Mouse (Mus musculus) CH12F3 (cell line): ENCODE data around the gene Kmo.

ENCODE experiments used
- in situ Hi-C: fragments of 300-500 bp; cut with MboI; formaldehyde crosslinking; loops from 2 replicates; pipeline ENCODE4 v1.14.3; 2020; ENCODE audit warnings: low sequenced_read_pairs

Gene Kmo

GRCm38 (mm10) chr1:175631721-175632221 is 11.6 kb downstream of the Kmo start:
- in situ Hi-C loops = no loop called here

GRCm38 (mm10) chr1:175632470-175632869 is 12.3 kb downstream of the Kmo start:
- in situ Hi-C loops = no loop called here

DNA sequence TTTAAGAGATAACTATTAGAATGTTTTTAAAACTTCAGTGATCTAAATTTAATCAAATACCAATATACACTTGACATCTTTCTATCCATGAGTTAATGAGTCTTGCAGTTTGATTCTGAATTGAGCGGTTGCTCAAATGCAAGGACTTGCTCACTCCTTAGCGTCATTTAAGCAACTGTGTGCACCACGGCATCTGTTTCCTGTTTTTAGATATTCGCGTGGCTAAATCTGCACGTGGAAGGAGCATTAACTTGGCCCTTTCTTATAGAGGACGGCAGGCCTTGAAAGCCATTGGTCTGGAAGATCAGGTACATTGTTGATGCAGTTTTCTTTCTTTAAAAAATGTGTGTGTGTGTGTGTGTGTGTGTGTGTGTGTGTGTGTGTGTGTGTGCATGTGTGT is 17.5 kb downstream of the Kmo start:
- in situ Hi-C loops = no loop called here

GRCm38 (mm10) chr1:175639072-175639471 is 18.9 kb downstream of the Kmo start:
- in situ Hi-C loops = no loop called here

DNA sequence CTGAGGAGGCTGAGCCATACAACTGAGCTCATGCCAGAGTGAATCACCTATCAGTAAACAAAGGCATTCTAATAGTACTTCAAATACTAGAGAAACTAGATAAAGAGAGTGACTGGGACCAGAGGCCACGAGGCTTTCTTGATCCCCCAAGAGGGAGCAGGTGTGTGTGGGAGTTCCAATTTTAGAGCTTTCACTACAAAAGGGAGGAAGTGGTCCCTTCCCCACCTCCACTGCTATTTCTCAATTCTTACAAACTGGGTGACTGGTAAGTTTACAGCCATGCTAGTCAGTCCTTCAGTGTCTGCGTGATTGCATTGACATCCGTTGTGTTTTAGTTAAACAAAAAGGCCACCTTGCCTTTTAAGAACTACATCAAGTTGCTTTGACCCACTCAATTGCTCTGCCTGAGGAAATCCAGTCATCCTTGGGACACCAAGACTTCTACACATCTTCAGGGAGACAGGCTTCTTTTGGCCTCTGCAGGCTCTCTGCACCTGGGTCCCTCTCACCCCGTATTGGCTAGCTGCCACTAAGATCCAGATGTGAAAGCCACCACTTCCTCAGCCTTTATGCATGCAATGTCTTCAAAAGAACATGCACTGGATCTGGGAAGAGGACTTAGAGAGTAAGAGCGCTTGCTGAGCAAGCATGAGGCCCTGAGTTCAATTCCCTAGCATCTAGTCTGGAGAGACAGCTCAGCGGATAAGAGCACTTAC is 20.4 kb downstream of the Kmo start:
- in situ Hi-C loops = no loop called here

DNA sequence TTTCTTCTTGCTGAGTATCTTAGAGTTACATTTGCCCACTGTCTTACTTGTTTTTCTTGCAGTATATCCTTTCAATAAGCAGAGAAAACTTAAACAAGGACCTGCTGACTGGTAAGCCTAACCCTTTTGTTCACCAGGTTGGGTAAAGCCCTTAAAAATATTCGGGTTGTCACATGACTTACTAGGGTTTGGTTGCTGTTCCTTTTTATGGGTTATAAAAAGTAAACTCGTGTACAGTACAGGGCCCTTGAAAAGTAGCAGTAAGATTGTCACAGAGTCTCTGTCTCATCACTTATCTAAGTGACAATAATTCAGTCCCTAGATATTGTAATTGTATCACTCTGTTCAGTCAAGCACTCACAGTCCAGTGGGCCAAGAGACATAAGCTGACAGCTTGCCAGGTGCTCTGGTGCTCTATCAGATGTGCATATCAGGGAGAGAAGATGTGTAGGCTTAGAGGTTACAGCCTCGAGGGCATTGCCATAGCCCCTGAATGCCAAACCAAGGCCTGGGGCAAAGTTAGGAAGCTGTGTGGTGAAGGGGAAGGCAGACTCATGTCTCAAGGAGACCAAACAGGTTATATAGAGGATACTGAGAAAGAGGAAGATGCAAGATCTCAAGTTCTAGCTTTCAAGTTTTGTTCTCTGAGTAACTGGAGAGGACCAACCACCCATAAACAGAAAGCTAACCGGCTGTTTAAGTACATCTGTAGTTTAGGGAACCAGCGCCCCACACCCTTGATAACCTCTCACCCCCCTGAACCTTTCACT is 23.5 kb downstream of the Kmo start:
- in situ Hi-C loops = no loop called here

GRCm38 (mm10) chr1:175646952-175647351 is 26.8 kb downstream of the Kmo start:
- in situ Hi-C loops = no loop called here

GRCm38 (mm10) chr1:175648615-175649014 is 28.4 kb downstream of the Kmo start:
- in situ Hi-C loops = no loop called here

GRCm38 (mm10) chr1:175659900-175660299 is 39.7 kb downstream of the Kmo start:
- in situ Hi-C loops = no loop called here

DNA sequence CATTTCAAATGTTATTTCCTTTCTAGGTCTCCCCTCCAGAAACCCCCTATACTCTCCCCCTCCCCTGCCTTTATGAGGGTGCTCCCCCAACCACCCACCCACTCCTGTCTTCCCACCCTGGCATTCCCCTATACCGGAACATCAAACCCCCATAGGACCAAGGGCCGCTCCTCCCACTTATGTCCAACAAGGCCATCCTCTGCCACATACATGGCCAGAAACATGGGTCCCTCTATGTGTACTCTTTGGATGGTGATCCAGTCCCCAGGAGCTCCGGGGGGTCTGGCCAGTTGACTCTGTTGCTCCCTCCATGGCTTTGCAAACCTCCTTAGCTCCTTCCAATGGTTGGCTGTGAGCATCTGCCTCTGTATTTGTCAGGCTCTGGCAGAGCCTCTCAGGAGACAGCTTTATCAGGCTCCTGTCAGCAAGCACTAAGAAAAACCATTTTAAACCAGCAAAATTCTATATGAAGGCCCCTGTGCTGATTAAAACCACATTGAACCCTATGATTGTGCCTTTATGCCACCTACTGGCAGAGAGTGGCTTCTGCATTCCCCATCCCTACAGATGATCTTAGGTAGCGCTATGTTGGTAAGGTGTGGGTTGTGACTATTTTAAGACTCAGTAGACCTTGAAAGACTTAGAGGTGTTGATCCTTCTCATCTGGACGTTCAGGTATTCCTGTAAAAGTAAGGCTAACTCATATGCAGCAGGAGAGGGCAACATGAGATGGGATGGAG is 48.7 kb downstream of the Kmo start:
- in situ Hi-C loops = no loop called here

DNA sequence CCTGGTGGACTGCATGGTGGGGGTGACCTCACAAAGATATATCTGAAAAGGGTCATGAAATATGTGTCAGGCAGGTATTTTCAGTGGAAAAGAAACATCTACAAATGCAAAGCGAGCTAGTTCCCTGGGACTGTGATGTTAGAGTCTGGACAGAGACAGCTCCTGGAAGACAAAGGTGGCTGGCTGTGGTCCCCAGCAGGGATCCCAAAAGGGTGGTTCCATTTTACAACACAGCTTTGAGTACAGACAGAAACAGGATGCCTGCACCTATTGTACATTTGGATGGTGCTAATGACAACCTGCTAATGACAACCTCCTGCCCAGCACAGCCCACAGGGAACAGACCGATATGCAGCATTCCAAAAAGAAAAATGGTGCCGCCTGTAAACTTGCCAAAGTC is 49.3 kb downstream of the Kmo start:
- in situ Hi-C loops = no loop called here

DNA sequence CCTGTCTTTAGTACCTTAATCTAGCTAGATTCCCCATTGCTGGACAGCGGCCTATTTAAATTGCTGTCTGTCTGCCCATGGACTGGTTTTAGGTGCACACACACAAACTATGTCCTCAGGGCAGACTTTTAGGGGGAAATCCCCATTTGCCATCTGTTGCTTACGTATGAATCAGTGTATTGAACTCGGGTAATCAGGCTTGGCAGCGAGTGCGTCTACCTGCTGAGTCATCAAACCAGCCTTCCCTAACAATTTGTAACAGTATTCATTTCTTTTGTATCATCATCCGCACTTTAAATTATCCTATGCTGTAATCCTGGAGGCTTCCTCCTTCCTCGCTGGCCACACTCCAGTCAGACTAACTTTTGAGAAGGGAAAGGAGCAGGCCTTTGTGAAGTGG is 49.9 kb downstream of the Kmo start:
- in situ Hi-C loops = no loop called here

- in situ Hi-C loops = no loop called here
Observed at GRCm38 (mm10) chr1:175671626-175672025, 51.4 kb downstream of the Kmo start.

DNA sequence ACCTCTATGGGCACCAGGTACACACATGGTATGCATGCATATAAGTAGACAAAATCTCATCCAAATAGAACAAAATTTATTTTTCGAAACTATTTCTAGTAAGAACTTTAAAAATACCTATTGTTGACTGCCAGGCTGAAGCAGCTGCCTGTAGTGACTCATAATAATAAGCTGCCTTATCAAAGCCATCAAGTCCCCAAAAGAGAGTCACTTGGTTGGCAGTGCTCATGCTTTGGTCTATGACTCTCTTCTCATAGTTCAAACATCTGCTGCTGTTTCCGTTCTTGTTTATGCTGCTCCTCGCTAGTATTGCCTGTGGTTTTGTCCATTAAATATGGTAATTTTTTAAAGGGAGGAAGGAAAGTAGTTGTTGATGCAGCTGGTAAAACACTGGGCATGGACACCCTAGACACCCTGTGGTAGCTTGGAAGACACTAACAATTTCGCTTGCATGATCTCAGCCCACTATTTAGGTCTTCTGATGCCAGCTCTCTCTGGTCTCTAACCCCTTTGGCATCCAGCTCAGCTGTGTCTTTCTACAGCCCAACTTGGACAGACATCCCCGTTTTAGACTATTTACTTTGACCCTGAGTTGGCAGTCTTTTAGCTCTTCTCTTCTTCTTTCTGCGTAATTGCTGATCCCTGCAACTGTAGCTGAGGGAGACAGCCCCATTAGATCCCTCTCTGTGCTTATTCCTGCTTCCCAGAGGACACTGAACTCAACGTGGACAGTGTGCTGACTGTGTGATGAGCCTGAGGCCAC is 53.6 kb downstream of the Kmo start:
- in situ Hi-C loops = no loop called here

DNA sequence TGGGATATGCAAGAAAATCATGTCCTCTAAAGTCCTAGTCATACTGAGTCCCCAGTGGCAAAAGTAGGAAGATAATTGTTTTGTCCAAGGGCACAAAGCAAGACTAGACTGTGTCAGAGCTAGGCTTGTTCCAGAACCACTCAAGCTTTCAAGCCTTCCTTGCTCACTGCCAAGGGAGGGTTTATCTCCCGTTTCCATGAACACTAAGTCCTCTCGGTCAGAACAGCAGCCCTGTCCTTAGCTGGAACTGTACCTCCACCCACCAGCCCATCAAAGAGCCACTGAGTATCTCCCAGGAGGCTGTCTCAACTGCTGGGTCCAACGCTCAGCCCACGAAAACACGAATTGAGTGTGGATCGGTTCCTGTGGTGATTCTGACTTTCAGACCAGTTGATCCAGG is 54.9 kb downstream of the Kmo start:
- in situ Hi-C loops = no loop called here

DNA sequence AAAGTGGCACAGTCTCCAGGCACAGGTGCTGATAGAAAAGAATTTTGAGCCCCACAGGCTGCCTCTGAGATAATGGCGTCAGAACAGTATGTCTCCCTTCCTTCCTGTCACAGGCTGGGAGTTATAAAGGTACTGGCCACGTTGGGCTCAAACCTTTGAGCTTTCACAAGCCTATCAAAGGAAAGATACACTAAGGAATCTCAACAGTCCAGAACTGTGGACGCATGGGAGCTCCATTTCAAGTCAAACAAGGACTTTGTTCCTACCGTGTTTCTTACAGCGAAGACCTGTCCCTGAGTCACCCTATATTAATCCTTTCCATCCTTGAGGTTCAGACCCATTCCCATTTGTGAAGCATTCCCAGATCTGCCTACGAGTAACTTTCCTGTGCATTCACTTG is 57.3 kb downstream of the Kmo start:
- in situ Hi-C loops = no loop called here

DNA sequence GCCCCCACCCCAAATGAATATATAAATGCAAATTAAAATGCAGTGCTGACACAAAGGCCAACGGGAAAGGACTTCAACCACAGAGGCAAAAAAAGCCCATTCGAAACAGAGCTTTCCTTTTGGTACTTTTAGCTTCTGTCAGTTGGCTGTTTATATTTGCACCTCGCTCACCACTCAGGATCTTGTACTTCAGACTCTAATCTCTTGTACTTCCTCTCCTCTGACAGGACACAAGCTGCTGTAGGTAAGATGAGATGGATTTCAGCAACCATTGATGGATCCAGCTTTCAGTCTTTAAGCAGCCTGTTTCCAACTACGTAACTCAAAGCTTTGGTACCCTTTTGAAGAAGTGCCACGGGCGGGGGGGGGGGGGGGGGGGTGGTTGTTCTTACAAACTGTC is 60.8 kb downstream of the Kmo start:
- in situ Hi-C loops = no loop called here

GRCm38 (mm10) chr1:175691686-175692245 is 71.6 kb downstream of the Kmo start:
- in situ Hi-C loops = no loop called here

- in situ Hi-C loops = no loop called here
Observed at GRCm38 (mm10) chr1:175692246-175692996, 72.2 kb downstream of the Kmo start, which contains the start of the genes Opn3 and Chml. Gene Opn3 (minus strand): TSS chr1:175692776. Gene Chml (minus strand): TSS chr1:175692901.

DNA sequence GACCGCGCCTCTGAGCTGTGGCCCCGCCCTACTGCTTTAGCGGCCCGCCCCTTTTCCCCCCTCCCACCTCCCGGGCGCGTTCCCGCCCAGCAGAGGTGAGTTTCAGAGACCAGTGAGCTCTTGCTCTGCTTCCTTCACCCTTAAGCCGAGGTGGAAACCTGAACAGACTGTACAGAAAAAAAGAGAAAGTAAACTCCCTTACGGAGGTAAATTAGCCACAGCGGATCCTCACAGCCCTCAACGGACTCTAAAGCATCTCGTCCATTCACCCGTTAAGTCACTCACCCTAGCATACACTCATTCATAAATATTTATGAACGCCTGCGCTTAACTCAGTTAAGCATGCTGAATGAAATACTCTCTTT is 72.8 kb downstream of the Kmo start:
- in situ Hi-C loops = no loop called here
